Mouse (Mus musculus) liver, postnatal 0 days (tissue): ENCODE measurements at regions not wholly inside any gene's neighbourhood (a gene's known extent, or its start where the extent isn't known, plus 50 kb on each side); places are given as distances from the start of the nearest gene placed in this dataset.

ENCODE experiments used
- ATAC-seq: fragments of 200-750 bp; cut with Nextera tagmentation; 2 replicates; pipeline ENCODE4 v1.8.0; 2017; ENCODE audit warnings: mild to moderate bottlenecking, moderate library complexity
- DNase-seq: peaks from one replicate; pipeline ENCODE4 v3.0.0-alpha.2; 2016
- H3K27ac ChIP-seq: fragments of 300-500 bp; sonication (generic); 2 replicates; pipeline ENCODE4 v1.5.1; 2014; ENCODE audit warnings: antibody characterized with exemption, moderate library complexity, mild to moderate bottlenecking, low read depth
- H3K27me3 ChIP-seq: fragments of 300-500 bp; sonication (generic); 2 replicates; pipeline ENCODE4 v1.6.1; 2014; ENCODE audit warnings: low read length, control low read depth, mixed read lengths; ENCODE audit not compliant: insufficient read depth
- H3K36me3 ChIP-seq: fragments of 300-500 bp; sonication (generic); replicated peaks from 2 replicates; pipeline ENCODE4 v1.6.1; 2014; ENCODE audit warnings: mild to moderate bottlenecking, control low read depth, low read length, moderate library complexity, mixed read lengths; ENCODE audit not compliant: insufficient read depth
- H3K4me1 ChIP-seq: fragments of 300-500 bp; sonication (generic); 2 replicates; pipeline ENCODE4 v1.6.1; 2014; ENCODE audit warnings: antibody characterized with exemption, mild to moderate bottlenecking, control low read depth; ENCODE audit not compliant: insufficient read depth
- H3K4me2 ChIP-seq: fragments of 300-500 bp; sonication (generic); 2 replicates; pipeline ENCODE4 v1.6.1; 2014; ENCODE audit warnings: low read depth, mild to moderate bottlenecking, low read length, moderate library complexity, mixed read lengths
- H3K4me3 ChIP-seq: fragments of 300-500 bp; sonication (generic); 2 replicates; pipeline ENCODE4 v1.5.1; 2014; ENCODE audit warnings: low read depth, low read length
- H3K9ac ChIP-seq: fragments of 300-500 bp; sonication (generic); replicated peaks from 2 replicates; pipeline ENCODE4 v1.6.1; 2014; ENCODE audit warnings: mild to moderate bottlenecking, moderate library complexity
- H3K9me3 ChIP-seq: fragments of 300-500 bp; sonication (generic); 2 replicates; pipeline ENCODE4 v1.6.1; 2016; ENCODE audit warnings: mild to moderate bottlenecking, control low read depth, low read length, mixed read lengths
- CTCF ChIP-seq: sonication (generic); IDR thresholded peaks from 2 replicates; pipeline ENCODE4 v1.5.1; 2016; ENCODE audit warnings: antibody characterized with exemption, low read depth
- EP300 ChIP-seq: IDR thresholded peaks from 2 replicates; pipeline ENCODE4 v1.6.1; 2016; ENCODE audit warnings: antibody characterized with exemption, low read depth, mild to moderate bottlenecking
- WGBS: fragments of 180-500 bp; shearing (Covaris S2); extraction: QIAGEN DNeasy Blood & Tissue Kit; methylation state at CpG from one replicate; pipeline ENCODE4 v1.1.7; 2014; ENCODE audit not compliant: insufficient replicate concordance; 5-methylcytosine and 5-hydroxymethylcytosine counted together

DNA sequence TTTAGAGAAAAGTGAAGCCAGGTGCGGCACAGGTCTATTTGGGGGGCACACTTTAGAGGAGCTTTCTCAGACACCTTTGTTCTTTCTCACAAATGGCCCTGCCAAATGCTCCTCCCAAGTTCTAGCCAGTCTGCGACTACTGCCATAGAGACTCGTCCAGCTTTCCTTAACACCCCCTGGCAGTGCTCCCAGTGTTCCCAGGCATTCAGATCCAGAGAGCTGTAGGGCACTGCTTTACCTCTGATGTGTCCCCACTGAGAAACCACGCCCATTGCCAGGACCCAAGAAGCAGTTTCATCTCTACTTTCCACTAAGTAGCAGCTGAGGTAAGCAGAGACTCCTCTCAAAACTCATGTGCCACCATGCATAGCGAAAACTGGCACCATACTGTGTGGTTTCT is 102.3 kb upstream of the Mgmt start:
- Histone ChIP-seq H3K36me3 (no peaks in the 10 kb centered on the region), H3K4me3 (no peak overlapping the region), H3K27ac (no peak overlapping the region), H3K9me3 (no peaks in the 10 kb centered on the region), H3K9ac (no peak overlapping the region), H3K27me3 (no peaks in the 10 kb centered on the region), H3K4me2 (no peak overlapping the region), H3K4me1 (no peaks in the 10 kb centered on the region)
- no peak for TF ChIP-seq EP300
- TF ChIP-seq CTCF, result no peak
- DNase-seq, result no peak
- ATAC-seq, result no peak
- WGBS, result 68% methylated on average over 5 of the region's 5 CpGs

DNA sequence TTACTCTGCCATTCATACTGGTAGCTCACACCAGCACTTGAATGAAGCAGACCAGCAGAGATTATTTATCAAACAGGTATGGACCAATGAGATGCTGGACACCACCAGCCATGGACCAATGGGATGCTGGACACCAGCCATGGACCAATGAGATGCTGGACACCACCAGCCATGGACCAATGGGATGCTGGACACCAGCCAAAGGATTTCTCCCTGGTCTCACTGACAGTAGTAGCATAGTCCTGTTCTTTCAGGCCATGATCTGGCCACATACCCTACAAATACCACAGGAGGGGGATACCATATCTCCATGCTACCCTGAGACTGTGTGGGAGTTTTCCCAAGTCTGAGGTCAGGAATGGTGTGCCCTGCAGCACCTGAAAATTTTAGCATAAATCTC is 98.0 kb upstream of the Mgmt start:
- H3K27ac ChIP-seq, result no peak overlapping the region
- H3K27me3 ChIP-seq, result no peaks in the 10 kb centered on the region
- H3K9me3 ChIP-seq, result no peaks in the 10 kb centered on the region
- H3K9ac ChIP-seq, result no peak overlapping the region
- ATAC-seq, result no peak
- no peak for DNase-seq
- H3K4me3 ChIP-seq, result no peak overlapping the region
- no peaks in the 10 kb centered on the region for H3K4me1 ChIP-seq
- H3K4me2 ChIP-seq, result no peak overlapping the region
- no peaks in the 10 kb centered on the region for H3K36me3 ChIP-seq
- no peak for TF ChIP-seq CTCF
- TF ChIP-seq EP300, result no peak

DNA sequence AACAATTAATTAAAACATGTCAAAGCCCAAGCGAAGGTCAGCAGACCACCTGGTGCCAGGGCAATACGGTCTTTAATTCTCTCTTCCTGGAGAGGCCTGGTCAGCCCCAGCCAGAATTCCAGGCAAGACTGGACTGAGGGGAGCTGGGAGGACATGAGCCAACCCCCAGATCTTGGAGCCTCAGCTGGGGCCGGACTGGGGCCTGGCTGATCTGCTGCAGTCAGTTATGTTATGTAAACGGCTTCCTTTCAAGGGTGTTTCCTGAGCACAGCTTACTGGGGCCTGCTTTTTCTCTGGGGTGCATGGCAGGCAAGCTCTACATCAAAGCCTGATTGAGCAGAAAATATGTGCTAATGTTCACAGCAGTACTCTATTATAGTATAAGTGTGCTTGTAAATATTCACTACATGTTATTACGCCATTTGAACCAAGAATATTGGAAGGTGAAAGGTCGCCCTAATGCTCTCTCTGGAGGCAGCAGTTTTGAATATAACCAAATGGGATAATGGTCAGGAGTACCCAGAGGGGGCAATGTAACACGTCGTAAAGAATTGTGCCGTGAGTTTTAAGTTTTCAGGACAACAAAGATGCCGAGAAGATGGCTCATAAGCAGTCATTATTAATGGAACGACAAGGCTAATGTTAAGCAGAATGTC is 96.5 kb upstream of the Mgmt start:
- 57% methylated on average over 11 of the region's 11 CpGs for WGBS
- no peak overlapping the region for H3K27ac ChIP-seq
- no peaks in the 10 kb centered on the region for H3K36me3 ChIP-seq
- H3K4me1 ChIP-seq, result no peaks in the 10 kb centered on the region
- no peak overlapping the region for H3K4me2 ChIP-seq
- ATAC-seq (no peak), DNase-seq (no peak)
- H3K27me3 ChIP-seq, result no peaks in the 10 kb centered on the region
- TF ChIP-seq CTCF (no peak), EP300 (no peak)
- H3K9me3 ChIP-seq, result no peaks in the 10 kb centered on the region
- H3K9ac ChIP-seq, result no peak overlapping the region
- no peak overlapping the region for H3K4me3 ChIP-seq

DNA sequence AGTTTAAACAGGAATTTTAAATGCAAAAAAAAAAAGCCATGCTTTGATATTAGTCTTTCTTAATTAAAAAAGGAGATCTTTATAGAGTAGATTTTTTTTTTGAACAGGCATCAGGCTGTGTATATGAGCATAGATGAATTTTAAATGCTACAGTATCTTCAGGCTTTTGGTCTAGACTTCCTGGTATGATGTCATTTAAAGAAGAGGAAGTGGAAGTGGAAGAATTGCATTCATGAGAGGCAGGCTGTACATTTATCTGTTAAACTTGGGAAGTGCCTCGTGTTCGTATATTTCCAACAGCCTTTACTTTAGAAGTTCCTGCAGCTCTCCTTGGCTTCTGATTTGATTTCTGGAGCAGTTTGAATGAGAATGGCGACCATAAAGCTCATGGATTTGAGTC is 95.8 kb upstream of the Mgmt start:
- WGBS, result 46% methylated on average over 3 of the region's 3 CpGs
- TF ChIP-seq EP300 (no peak), CTCF (no peak)
- H3K27ac ChIP-seq, result no peak overlapping the region

GRCm38 (mm10) chr7:136807101-136807500 is 87.3 kb upstream of the Mgmt start:
- Histone ChIP-seq H3K36me3 (no peaks in the 10 kb centered on the region), H3K9ac (no peak overlapping the region), H3K4me3 (no peak overlapping the region), H3K9me3 (no peaks in the 10 kb centered on the region), H3K4me2 (no peak overlapping the region), H3K4me1 (no peaks in the 10 kb centered on the region), H3K27me3 (no peaks in the 10 kb centered on the region), H3K27ac (no peak overlapping the region)
- no peak for TF ChIP-seq CTCF
- TF ChIP-seq EP300, result no peak
- ATAC-seq, result no peak
- DNase-seq, result no peak
- 79% methylated on average over 6 of the region's 6 CpGs for WGBS

More for the DNA sequence above, 95.8 kb upstream of the Mgmt start:
- H3K4me3 ChIP-seq, result no peak overlapping the region
- no peaks in the 10 kb centered on the region for H3K36me3 ChIP-seq
- no peak overlapping the region for H3K9ac ChIP-seq
- H3K4me2 ChIP-seq, result no peak overlapping the region
- no peaks in the 10 kb centered on the region for H3K27me3 ChIP-seq
- ATAC-seq, result no peak
- H3K9me3 ChIP-seq, result no peaks in the 10 kb centered on the region
- DNase-seq, result no peak
- no peaks in the 10 kb centered on the region for H3K4me1 ChIP-seq

- H3K4me3 ChIP-seq, result no peak overlapping the region
- H3K4me2 ChIP-seq, result no peak overlapping the region
- H3K4me1 ChIP-seq, result no peaks in the 10 kb centered on the region
- no peak overlapping the region for H3K27ac ChIP-seq
- no peaks in the 10 kb centered on the region for H3K27me3 ChIP-seq
- DNase-seq (no peak), ATAC-seq (no peak)
- H3K9ac ChIP-seq, result no peak overlapping the region
- H3K9me3 ChIP-seq, result no peaks in the 10 kb centered on the region
- no peaks in the 10 kb centered on the region for H3K36me3 ChIP-seq
- TF ChIP-seq CTCF (peak; percentile 38), EP300 (no peak)
Observed at GRCm38 (mm10) chr7:136807968-136808367, 86.4 kb upstream of the Mgmt start.

DNA sequence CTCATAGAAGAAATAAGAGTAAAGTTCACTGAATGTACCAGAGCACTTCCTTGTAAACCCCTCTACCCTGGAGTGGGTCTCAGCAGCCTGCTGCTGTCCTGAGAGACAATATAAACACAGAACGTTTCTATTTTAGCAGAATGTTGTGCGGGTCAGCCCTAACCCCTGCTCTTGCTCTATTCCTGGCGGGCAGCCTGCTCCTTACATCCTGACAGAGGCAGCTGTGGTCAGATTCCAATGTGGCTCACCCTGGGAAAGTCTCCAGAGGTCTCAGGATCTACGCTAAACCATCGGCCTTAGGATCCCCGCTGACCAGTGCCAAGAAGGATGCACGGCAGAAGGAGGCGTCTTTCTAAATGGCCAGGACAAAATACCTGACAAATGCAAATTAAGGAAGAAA is 84.8 kb upstream of the Mgmt start:
- H3K27me3 ChIP-seq, result no peaks in the 10 kb centered on the region
- H3K4me2 ChIP-seq, result no peak overlapping the region
- DNase-seq (no peak), ATAC-seq (no peak)
- H3K36me3 ChIP-seq, result no peaks in the 10 kb centered on the region
- no peak overlapping the region for H3K27ac ChIP-seq
- no peak overlapping the region for H3K9ac ChIP-seq
- no peaks in the 10 kb centered on the region for H3K9me3 ChIP-seq
- H3K4me1 ChIP-seq, result no peaks in the 10 kb centered on the region
- H3K4me3 ChIP-seq, result no peak overlapping the region
- 70% methylated on average over 8 of the region's 8 CpGs for WGBS
- TF ChIP-seq EP300, result no peak
- no peak for TF ChIP-seq CTCF
